In genomic region chr8:91516422-91516821, GRCm38 (mm10) we compare ENCODE assay signal across 18 mouse cellular contexts.
"Had no signal": no experiment of that assay in that cellular context is flagged by ENCODE, and none has a peak within 500 bp of the region (broad histone marks: within the 10 kb centered on the region; RNA-seq: fewer than 3 reads in every experiment).

No protein-coding gene starts in this region.

- H3K4me1 ChIP-seq: stomach, embryonic 15.5 days had no signal

- ATAC-seq: inflammation-experienced regulatory T-cells, adult 6 months; intestine, postnatal 0 days; liver, embryonic 12.5 days; midbrain, embryonic 15.5 days had no signal

- H3K27me3 ChIP-seq: limb, embryonic 15.5 days; liver, embryonic 12.5 days; megakaryocyte, embryonic 14.5 days; stomach, embryonic 15.5 days had no signal

- H3K4me3 ChIP-seq: limb, embryonic 15.5 days; liver, embryonic 12.5 days; megakaryocyte, embryonic 14.5 days; midbrain, embryonic 15.5 days; stomach, embryonic 15.5 days had no signal

- H3K36me3 ChIP-seq: limb, embryonic 15.5 days; liver, embryonic 12.5 days; midbrain, embryonic 15.5 days; stomach, embryonic 15.5 days had no signal

- H3K9me3 ChIP-seq: limb, embryonic 15.5 days; liver, embryonic 12.5 days; megakaryocyte, embryonic 14.5 days; midbrain, embryonic 15.5 days; stomach, embryonic 15.5 days had no signal

- DNase-seq: kidney, postnatal 14 days; layer of hippocampus, adult 9-11 months; layer of hippocampus, postnatal 36 days; lung, embryonic 14.5 days; lung, postnatal 10 days; right cerebral cortex, postnatal 4 days; spleen, adult 18-20 months; thymus, adult 2 months; thymus, postnatal 25 days had no signal

- H3K9ac ChIP-seq: limb, embryonic 15.5 days; liver, embryonic 12.5 days; lung, embryonic 14.5 days; midbrain, embryonic 15.5 days; stomach, embryonic 15.5 days had no signal

- H3K4me2 ChIP-seq: limb, embryonic 15.5 days; liver, embryonic 12.5 days; lung, embryonic 14.5 days; midbrain, embryonic 11.5 days; midbrain, embryonic 15.5 days; stomach, embryonic 15.5 days had no signal

- H3K27ac ChIP-seq: limb, embryonic 15.5 days; liver, embryonic 12.5 days; macrophage; midbrain, embryonic 15.5 days; stomach, embryonic 15.5 days had no signal
